Mouse (Mus musculus): ENCODE results near the gene Mgat4b.
A peak's percentile ranks its signal among the peaks of the same experiment; 100 is the strongest.

The Mgat4b gene

GRCm38 (mm10) chr11:50225611-50226378, 15.1 kb downstream of the Mgat4b start:
- DNase-seq (ENCODE audit: low spot score): peak; percentile 42

GRCm38 (mm10) chr11:50226406-50226805, 15.7 kb downstream of the Mgat4b start:
- no peak for DNase-seq (ENCODE audit: low spot score)

- no peak for DNase-seq (ENCODE audit: low spot score)
Observed at GRCm38 (mm10) chr11:50227226-50227625, 16.5 kb downstream of the Mgat4b start.

GRCm38 (mm10) chr11:50227736-50228135, 17.0 kb downstream of the Mgat4b start:
- no peak for DNase-seq (ENCODE audit: low spot score)

GRCm38 (mm10) chr11:50228772-50229171, 18.1 kb downstream of the Mgat4b start:
- DNase-seq (ENCODE audit: low spot score): peak; percentile 75

GRCm38 (mm10) chr11:50229252-50229910, 18.7 kb downstream of the Mgat4b start:
- no peak for DNase-seq (ENCODE audit: low spot score)

GRCm38 (mm10) chr11:50230481-50231304, 20.0 kb downstream of the Mgat4b start:
- no peak for DNase-seq (ENCODE audit: low spot score)

GRCm38 (mm10) chr11:50231411-50231810, 20.7 kb downstream of the Mgat4b start:
- DNase-seq (ENCODE audit: low spot score): peak; percentile 83

- DNase-seq (ENCODE audit: low spot score): no peak
Observed at GRCm38 (mm10) chr11:50233022-50233421, 22.3 kb downstream of the Mgat4b start.

GRCm38 (mm10) chr11:50233993-50234392, 23.3 kb downstream of the Mgat4b start:
- no peak for DNase-seq (ENCODE audit: low spot score)

- DNase-seq (ENCODE audit: low spot score): no peak
Observed at GRCm38 (mm10) chr11:50234606-50235005, 23.9 kb downstream of the Mgat4b start.

GRCm38 (mm10) chr11:50236540-50236936, 25.8 kb downstream of the Mgat4b start:
- DNase-seq (ENCODE audit: low spot score): peak; percentile 93

GRCm38 (mm10) chr11:50236937-50237835, 26.5 kb downstream of the Mgat4b start:
- DNase-seq (ENCODE audit: low spot score): no peak

- no peak for DNase-seq (ENCODE audit: low spot score)
Observed at GRCm38 (mm10) chr11:50238324-50238723, 27.6 kb downstream of the Mgat4b start, which contains the start of gene Ltc4s. Gene Ltc4s, minus strand, starts transcription at chr11:50238616.

GRCm38 (mm10) chr11:50238821-50239791, 28.4 kb downstream of the Mgat4b start:
- no peak for DNase-seq (ENCODE audit: low spot score)

- DNase-seq (ENCODE audit: low spot score): no peak
Observed at GRCm38 (mm10) chr11:50240235-50240911, 29.7 kb downstream of the Mgat4b start.

- no peak for DNase-seq (ENCODE audit: low spot score)
Observed at GRCm38 (mm10) chr11:50243926-50244325, 33.2 kb downstream of the Mgat4b start.

- no peak for DNase-seq (ENCODE audit: low spot score)
Observed at GRCm38 (mm10) chr11:50245269-50245668, 34.6 kb downstream of the Mgat4b start.

GRCm38 (mm10) chr11:50248473-50249171, 37.9 kb downstream of the Mgat4b start:
- no peak for DNase-seq (ENCODE audit: low spot score)

All from embryo, embryonic 10 days (tissue).